Mouse (Mus musculus): ENCODE data around the gene Pmf1. TPM values are rescaled to one million over a fixed set of nuclear protein-coding genes. Genes with fewer than 3 reads are reported as not detected.
A peak's percentile ranks its signal among the peaks of the same experiment; 100 is the strongest.

The Pmf1 gene
- polyA plus RNA-seq, 1 experiment from 2014 or later, result 64.3 TPM

DNA sequence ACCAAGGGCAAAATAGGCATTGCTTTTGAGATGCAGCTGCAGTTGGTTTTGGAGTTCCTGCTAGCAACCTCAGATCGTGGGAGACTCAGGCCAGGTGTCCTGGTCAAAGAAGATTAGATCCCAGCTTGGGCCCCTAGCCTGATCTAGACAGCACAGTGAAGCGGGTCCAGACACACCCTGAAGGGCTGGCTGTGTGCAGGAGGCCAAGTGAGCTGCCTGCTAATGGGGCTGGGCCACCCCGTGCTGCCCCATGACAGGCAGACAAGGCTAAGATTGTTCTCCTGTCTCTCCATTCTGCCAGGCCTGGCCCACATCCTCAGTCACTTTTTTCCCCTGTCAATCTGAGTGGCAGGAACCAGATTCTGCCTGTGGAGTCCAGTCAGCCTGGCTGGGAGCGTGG, 46.4 kb downstream of the Pmf1 start:
- no peak overlapping the region for H3K4me3 ChIP-seq (ENCODE audit: low read depth, low read length)
- no peaks in the 10 kb centered on the region for H3K9me3 ChIP-seq (ENCODE audit: low read length)
- peaks cover 22% of the 10 kb centered on the region for H3K4me1 ChIP-seq (ENCODE audit: insufficient read depth)
- ATAC-seq (peak; percentile 87), DNase-seq (peak; percentile 60)
- peaks cover 14% of the 10 kb centered on the region for H3K27me3 ChIP-seq (ENCODE audit: insufficient read depth, low read length)
- peaks cover 42% of the 10 kb centered on the region for H3K36me3 ChIP-seq (replicated peaks; ENCODE audit: insufficient read depth, low read length)
- H3K27ac ChIP-seq (ENCODE audit: low read depth), result peak overlapping the region; percentile 57
- peak overlapping the region; percentile 51 for H3K4me2 ChIP-seq (ENCODE audit: low read depth, low read length)
- H3K9ac ChIP-seq (replicated peaks), result no peak overlapping the region
- 44% methylated on average over 4 of the region's 4 CpGs for WGBS (ENCODE audit: insufficient replicate concordance)
- TF ChIP-seq EP300 (IDR thresholded peaks at IDR 0.05; ENCODE audit: low read depth), result peak; percentile 80
- TF ChIP-seq CTCF (IDR thresholded peaks at IDR 0.05; ENCODE audit: low read depth), result no peak

DNA sequence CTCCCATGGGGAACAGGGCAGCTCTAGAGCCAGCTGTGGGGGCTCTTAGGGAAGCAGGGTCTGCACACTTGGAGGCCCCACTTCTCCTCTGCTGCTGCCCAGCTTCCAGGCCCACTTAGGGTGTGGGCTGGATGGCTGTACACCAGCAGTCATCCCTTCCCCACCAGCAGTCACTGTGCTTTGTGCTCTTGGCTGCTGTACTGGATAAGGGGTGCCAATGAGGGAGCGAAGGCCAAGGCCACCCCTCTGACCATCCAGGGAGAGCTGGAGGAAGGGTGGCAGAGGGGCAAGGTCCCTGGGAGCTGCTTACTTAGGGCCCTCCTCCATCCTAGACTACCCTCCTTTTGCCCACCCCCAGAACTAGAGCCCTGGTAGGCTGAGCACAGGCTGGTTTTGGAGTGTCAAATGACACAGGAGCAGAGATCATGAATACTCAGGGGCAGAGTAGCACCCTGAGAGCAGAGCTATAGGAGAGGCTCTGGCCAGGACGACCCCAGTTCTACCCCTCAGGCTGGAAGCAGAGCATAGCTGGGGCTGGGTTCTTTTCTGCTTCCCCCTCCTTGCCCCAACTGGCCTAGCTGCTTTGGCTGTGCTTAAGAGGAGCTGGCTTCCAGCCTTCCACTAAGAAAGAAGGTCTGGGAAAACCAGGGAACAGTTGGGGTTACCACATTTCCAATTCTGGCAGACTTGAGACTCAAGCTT, 48.4 kb downstream of the Pmf1 start:
- Histone ChIP-seq H3K4me2 (ENCODE audit: low read depth, low read length) (no peak overlapping the region), H3K9me3 (ENCODE audit: low read length) (no peaks in the 10 kb centered on the region), H3K27me3 (ENCODE audit: insufficient read depth, low read length) (peaks cover 14% of the 10 kb centered on the region), H3K27ac (ENCODE audit: low read depth) (no peak overlapping the region), H3K36me3 (replicated peaks; ENCODE audit: insufficient read depth, low read length) (peaks cover 60% of the 10 kb centered on the region), H3K4me1 (ENCODE audit: insufficient read depth) (peaks cover 22% of the 10 kb centered on the region), H3K9ac (replicated peaks) (no peak overlapping the region), H3K4me3 (ENCODE audit: low read depth, low read length) (no peak overlapping the region)
- ATAC-seq (no peak), DNase-seq (no peak)
- TF ChIP-seq CTCF (IDR thresholded peaks at IDR 0.05; ENCODE audit: low read depth) (no peak), EP300 (IDR thresholded peaks at IDR 0.05; ENCODE audit: low read depth) (no peak)
- WGBS (ENCODE audit: insufficient replicate concordance), result 81% methylated on average over 2 of the region's 2 CpGs

DNA sequence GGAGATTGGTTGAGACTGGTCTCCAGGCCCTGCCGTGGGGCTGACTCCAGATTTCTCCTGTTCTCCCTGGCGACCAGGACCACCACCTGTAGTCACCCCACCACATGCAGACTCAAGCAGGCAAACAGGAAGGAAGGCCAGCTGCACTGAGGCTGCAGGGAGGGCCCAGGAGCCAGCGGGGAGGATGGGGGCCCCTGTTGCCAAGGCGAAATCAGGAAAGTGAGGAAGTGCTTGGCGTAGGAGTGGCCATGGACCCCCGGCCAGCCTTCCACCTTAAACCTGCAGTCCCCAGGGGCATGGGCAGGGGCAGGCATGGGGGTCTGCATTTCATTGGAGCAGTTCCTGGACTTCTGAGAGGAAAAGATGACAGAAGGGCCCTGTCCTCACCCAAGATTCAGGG, 49.0 kb downstream of the Pmf1 start:
- WGBS (ENCODE audit: insufficient replicate concordance), result 41% methylated on average over 6 of the region's 6 CpGs
- H3K36me3 ChIP-seq (replicated peaks; ENCODE audit: insufficient read depth, low read length), result peaks cover 67% of the 10 kb centered on the region

DNA sequence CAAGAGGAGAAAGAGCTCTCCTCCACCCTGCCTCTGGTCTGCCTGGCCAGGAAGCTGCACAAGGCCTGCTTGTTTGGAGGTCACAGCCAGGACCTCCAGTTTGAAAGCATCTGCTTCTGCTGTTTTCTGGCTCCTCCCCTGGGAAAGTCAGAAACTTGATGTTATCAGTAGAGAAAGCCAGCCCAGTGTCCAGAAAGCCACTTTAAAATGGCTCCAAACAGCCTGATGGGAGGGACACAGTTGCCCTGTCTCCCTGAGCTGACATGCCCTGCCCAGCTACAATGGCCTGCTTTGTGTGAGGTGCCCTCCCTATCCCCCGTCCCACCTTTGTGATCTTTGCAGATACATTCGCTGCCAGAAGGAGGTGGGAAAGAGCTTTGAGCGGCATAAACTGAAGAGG, 50.1 kb downstream of the Pmf1 start:
- no peak overlapping the region for H3K27ac ChIP-seq (ENCODE audit: low read depth)
- no peaks in the 10 kb centered on the region for H3K9me3 ChIP-seq (ENCODE audit: low read length)
- H3K36me3 ChIP-seq (replicated peaks; ENCODE audit: insufficient read depth, low read length), result peaks cover 77% of the 10 kb centered on the region
- no peak overlapping the region for H3K4me3 ChIP-seq (ENCODE audit: low read depth, low read length)
- ATAC-seq (no peak), DNase-seq (no peak)
- WGBS (ENCODE audit: insufficient replicate concordance), result 73% methylated on average over 3 of the region's 3 CpGs
- TF ChIP-seq CTCF (IDR thresholded peaks at IDR 0.05; ENCODE audit: low read depth), result no peak
- no peak for TF ChIP-seq EP300 (IDR thresholded peaks at IDR 0.05; ENCODE audit: low read depth)
- no peak overlapping the region for H3K9ac ChIP-seq (replicated peaks)
- no peaks in the 10 kb centered on the region for H3K27me3 ChIP-seq (ENCODE audit: insufficient read depth, low read length)
- H3K4me1 ChIP-seq (ENCODE audit: insufficient read depth), result peaks cover 19% of the 10 kb centered on the region; the same call in 1 of the 2 replicates
- H3K4me2 ChIP-seq (ENCODE audit: low read depth, low read length), result no peak overlapping the region

More for the DNA sequence above, 49.0 kb downstream of the Pmf1 start:
- H3K9ac ChIP-seq (replicated peaks), result no peak overlapping the region
- no peak overlapping the region for H3K4me3 ChIP-seq (ENCODE audit: low read depth, low read length)
- H3K27ac ChIP-seq (ENCODE audit: low read depth), result no peak overlapping the region
- peaks cover 11% of the 10 kb centered on the region for H3K27me3 ChIP-seq (ENCODE audit: insufficient read depth, low read length)
- ATAC-seq, result no peak
- H3K4me1 ChIP-seq (ENCODE audit: insufficient read depth), result peaks cover 20% of the 10 kb centered on the region
- DNase-seq, result no peak
- no peak overlapping the region for H3K4me2 ChIP-seq (ENCODE audit: low read depth, low read length)
- H3K9me3 ChIP-seq (ENCODE audit: low read length), result no peaks in the 10 kb centered on the region
- TF ChIP-seq EP300 (IDR thresholded peaks at IDR 0.05; ENCODE audit: low read depth) (no peak), CTCF (IDR thresholded peaks at IDR 0.05; ENCODE audit: low read depth) (no peak)

DNA sequence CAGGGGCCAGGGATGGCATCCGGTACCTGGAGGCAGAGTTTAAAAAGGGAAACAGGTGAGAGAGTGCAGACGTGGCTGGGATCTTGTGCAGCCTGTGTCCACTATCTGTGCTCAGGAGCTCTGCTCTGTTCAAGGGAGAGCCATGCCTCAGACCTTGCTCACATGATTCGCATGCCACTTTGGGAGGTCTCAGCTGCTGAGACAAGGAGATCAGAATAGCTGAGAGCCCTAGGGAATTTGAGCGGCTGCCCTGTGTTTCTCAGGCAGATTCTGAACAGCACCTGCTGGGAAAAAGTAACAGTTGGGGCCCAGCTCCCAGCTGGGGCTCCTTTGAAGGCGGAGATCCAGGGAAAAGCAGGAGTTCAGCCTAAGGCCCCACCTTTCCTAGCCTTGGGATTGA, 50.5 kb downstream of the Pmf1 start:
- DNase-seq (no peak), ATAC-seq (no peak)
- no peak overlapping the region for H3K4me3 ChIP-seq (ENCODE audit: low read depth, low read length)
- no peaks in the 10 kb centered on the region for H3K27me3 ChIP-seq (ENCODE audit: insufficient read depth, low read length)
- H3K9ac ChIP-seq (replicated peaks), result no peak overlapping the region
- no peak overlapping the region for H3K27ac ChIP-seq (ENCODE audit: low read depth)
- H3K9me3 ChIP-seq (ENCODE audit: low read length), result no peaks in the 10 kb centered on the region
- peaks cover 81% of the 10 kb centered on the region for H3K36me3 ChIP-seq (replicated peaks; ENCODE audit: insufficient read depth, low read length)
- WGBS (ENCODE audit: insufficient replicate concordance), result 78% methylated on average over 5 of the region's 5 CpGs
- TF ChIP-seq EP300 (IDR thresholded peaks at IDR 0.05; ENCODE audit: low read depth) (no peak), CTCF (IDR thresholded peaks at IDR 0.05; ENCODE audit: low read depth) (no peak)
- no peak overlapping the region for H3K4me2 ChIP-seq (ENCODE audit: low read depth, low read length)
- peaks cover 16% of the 10 kb centered on the region; the same call in 1 of the 2 replicates for H3K4me1 ChIP-seq (ENCODE audit: insufficient read depth)

DNA sequence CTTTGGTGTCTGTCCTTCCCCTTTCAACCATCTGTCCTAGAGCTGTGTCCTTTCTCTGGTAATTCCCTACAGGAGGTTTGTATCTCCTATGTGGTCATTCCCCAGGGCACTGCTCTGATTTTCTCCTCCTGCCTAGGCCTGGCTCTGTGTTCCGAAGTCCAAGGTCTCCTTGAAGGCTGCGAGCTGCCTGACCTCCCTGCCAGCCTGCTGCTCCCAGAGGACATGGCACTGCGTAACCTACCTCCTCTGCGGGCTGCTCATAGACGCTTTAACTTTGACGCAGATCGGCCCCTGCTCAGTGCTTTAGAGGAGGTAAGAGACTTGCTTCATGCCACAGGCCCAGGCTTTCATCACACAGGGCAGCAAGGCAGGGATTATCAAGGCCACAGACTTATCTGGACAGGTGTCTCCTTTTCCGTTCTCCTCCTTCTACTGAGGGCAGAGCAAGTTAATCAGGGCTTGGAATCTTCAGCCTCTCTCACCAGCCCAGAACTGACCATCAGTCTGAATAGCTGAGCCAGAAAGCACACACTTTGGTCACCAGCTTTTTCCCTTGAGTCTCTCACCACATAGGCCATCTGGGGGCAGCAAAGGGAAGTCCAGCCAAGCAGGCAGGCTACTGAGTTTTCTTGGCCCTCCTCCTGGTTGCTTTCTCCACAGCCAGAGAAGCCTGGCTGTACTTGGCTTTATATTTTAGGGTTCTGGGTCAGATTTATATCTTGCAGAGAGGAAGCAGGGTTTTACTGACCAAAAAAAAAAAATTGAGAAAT, 55.5 kb downstream of the Pmf1 start:
- Histone ChIP-seq H3K4me2 (ENCODE audit: low read depth, low read length) (no peak overlapping the region), H3K27ac (ENCODE audit: low read depth) (no peak overlapping the region), H3K4me1 (ENCODE audit: insufficient read depth) (no peaks in the 10 kb centered on the region), H3K9ac (replicated peaks) (no peak overlapping the region), H3K4me3 (ENCODE audit: low read depth, low read length) (no peak overlapping the region), H3K27me3 (ENCODE audit: insufficient read depth, low read length) (no peaks in the 10 kb centered on the region), H3K36me3 (replicated peaks; ENCODE audit: insufficient read depth, low read length) (peaks cover 96% of the 10 kb centered on the region), H3K9me3 (ENCODE audit: low read length) (no peaks in the 10 kb centered on the region)
- TF ChIP-seq CTCF (IDR thresholded peaks at IDR 0.05; ENCODE audit: low read depth) (peak; percentile 37), EP300 (IDR thresholded peaks at IDR 0.05; ENCODE audit: low read depth) (no peak)
- ATAC-seq, result no peak
- no peak for DNase-seq
- WGBS (ENCODE audit: insufficient replicate concordance), result 94% methylated on average over 8 of the region's 8 CpGs
